Mouse (Mus musculus) MEL (cell line): ENCODE measurements around the gene Syne2. TPM values are rescaled to one million over a fixed set of nuclear protein-coding genes. Genes with fewer than 3 reads are reported as not detected.

Experiments
- DNase-seq: peaks from one replicate; pipeline ENCODE4 v3.0.0; 2011; ENCODE audit warnings: low read depth, low spot score
- H3K27ac ChIP-seq: 2 replicates; pipeline ENCODE4 v1.5.1; 2012; ENCODE audit warnings: low read depth, mild to moderate bottlenecking, control low read depth, low read length, moderate library complexity; ENCODE audit not compliant: control insufficient read depth
- H3K27me3 ChIP-seq, 2 experiments: fragments of 150-350 bp in 1 of 2; sonication (generic) in 1 of 2; 2 replicates each; pipeline ENCODE4 v1.6.1; 2012; ENCODE audit warnings: low read length in 2 of 2, mild to moderate bottlenecking in 2 of 2, improper control_type of control experiment in 1 of 2, moderate library complexity in 1 of 2; ENCODE audit not compliant: insufficient read depth in 2 of 2, control insufficient read depth in 1 of 2
- H3K36me3 ChIP-seq, 2 experiments: 2 replicates each; pipeline ENCODE4 v1.6.1; 2012 to 2014; ENCODE audit warnings: low read length in 2 of 2, improper control_type of control experiment in 1 of 2, inconsistent platforms in 1 of 2, mild to moderate bottlenecking in 1 of 2; ENCODE audit not compliant: insufficient read depth in 2 of 2, control insufficient read depth in 1 of 2
- H3K4me1 ChIP-seq, 2 experiments: fragments of 150-350 bp in 1 of 2; sonication (generic) in 1 of 2; 2 replicates each; pipeline ENCODE4 v1.6.1; 2012; ENCODE audit warnings: low read length in 2 of 2, improper control_type of control experiment in 1 of 2, mild to moderate bottlenecking in 1 of 2; ENCODE audit not compliant: insufficient read depth in 2 of 2, control insufficient read depth in 1 of 2
- H3K4me3 ChIP-seq, 2 experiments: fragments of 150-350 bp in 1 of 2; sonication (generic) in 1 of 2; 2 replicates each; pipeline ENCODE4 v1.5.1; 2012; ENCODE audit warnings: low read depth in 2 of 2, low read length in 2 of 2, mild to moderate bottlenecking in 2 of 2, moderate library complexity in 2 of 2, control low read depth in 1 of 2, improper control_type of control experiment in 1 of 2; ENCODE audit not compliant: control insufficient read depth in 1 of 2, insufficient read depth in 1 of 2
- H3K79me2 ChIP-seq: 2 replicates; pipeline ENCODE4 v1.6.1; 2012; ENCODE audit warnings: mild to moderate bottlenecking, low read length, moderate library complexity; ENCODE audit not compliant: control insufficient read depth, poor library complexity, insufficient read depth
- H3K9ac ChIP-seq: 2 replicates; pipeline ENCODE4 v1.6.1; 2012; ENCODE audit warnings: low read depth, mild to moderate bottlenecking, control low read depth, low read length, moderate library complexity; ENCODE audit not compliant: control insufficient read depth, poor library complexity, severe bottlenecking
- H3K9me3 ChIP-seq: fragments of 150-350 bp; sonication (generic); replicated peaks from 2 replicates; pipeline ENCODE4 v1.6.1; 2012; ENCODE audit warnings: mild to moderate bottlenecking, low read length, improper control_type of control experiment, moderate library complexity; ENCODE audit not compliant: insufficient read depth
- BHLHE40 ChIP-seq: IDR thresholded peaks from 2 replicates; pipeline ENCODE4 v1.6.1; 2012; ENCODE audit warnings: low read depth, mild to moderate bottlenecking, inconsistent platforms, low read length, improper control_type of control experiment, borderline replicate concordance
- CHD1 ChIP-seq: IDR thresholded peaks from 2 replicates; pipeline ENCODE4 v1.6.1; 2012; ENCODE audit warnings: low read depth, mild to moderate bottlenecking, inconsistent platforms, low read length, improper control_type of control experiment
- CHD2 ChIP-seq: IDR thresholded peaks from 2 replicates; pipeline ENCODE4 v1.6.1; 2011; ENCODE audit warnings: low read length, improper control_type of control experiment
- CTCF ChIP-seq, 3 experiments: IDR thresholded peaks in 2 of 3; conservative IDR thresholded peaks in 1 of 3; 2 replicates each; pipeline ENCODE4 v1.5.1; 2011 to 2012; ENCODE audit warnings: low read length in 3 of 3, low read depth in 2 of 3, mild to moderate bottlenecking in 2 of 3, improper control_type of control experiment in 1 of 3, inconsistent platforms in 1 of 3, mixed read lengths in 1 of 3, moderate library complexity in 1 of 3; ENCODE audit not compliant: control insufficient read depth in 1 of 3, insufficient read depth in 1 of 3, poor library complexity in 1 of 3, severe bottlenecking in 1 of 3
- ELF1 ChIP-seq: IDR thresholded peaks from 2 replicates; pipeline ENCODE4 v1.6.1; 2014; ENCODE audit warnings: low read depth, mild to moderate bottlenecking, inconsistent platforms, low read length, improper control_type of control experiment, moderate library complexity
- EP300 ChIP-seq, 2 experiments: IDR thresholded peaks; 2 replicates each; pipeline ENCODE4 v1.6.1; 2011; ENCODE audit warnings: improper control_type of control experiment in 2 of 2, low read length in 2 of 2, low read depth in 1 of 2, mild to moderate bottlenecking in 1 of 2
- ETS1 ChIP-seq: IDR thresholded peaks from 2 replicates; pipeline ENCODE4 v1.6.1; 2012; ENCODE audit warnings: low read depth, mild to moderate bottlenecking, inconsistent platforms, low read length, improper control_type of control experiment, moderate library complexity
- GABPA ChIP-seq: IDR thresholded peaks from 2 replicates; pipeline ENCODE4 v1.6.1; 2012; ENCODE audit warnings: low read depth, mild to moderate bottlenecking, inconsistent platforms, low read length, improper control_type of control experiment, moderate library complexity
- GATA1 ChIP-seq: IDR thresholded peaks from 2 replicates; pipeline ENCODE4 v1.6.1; 2011; ENCODE audit warnings: low read depth, low read length, improper control_type of control experiment
- HCFC1 ChIP-seq: IDR thresholded peaks from 2 replicates; pipeline ENCODE4 v1.6.1; 2012; ENCODE audit warnings: low read depth, mild to moderate bottlenecking, inconsistent platforms, low read length, improper control_type of control experiment, moderate library complexity
- JUND ChIP-seq: IDR thresholded peaks from 2 replicates; pipeline ENCODE4 v1.6.1; 2011; ENCODE audit warnings: low read depth, mild to moderate bottlenecking, improper control_type of control experiment, low read length
- KAT2A ChIP-seq: conservative IDR thresholded peaks from 2 replicates; pipeline ENCODE4 v1.6.1; 2012; ENCODE audit warnings: low read depth, low read length, improper control_type of control experiment, inconsistent platforms
- MAFK ChIP-seq: IDR thresholded peaks from 2 replicates; pipeline ENCODE4 v1.6.1; 2011; ENCODE audit warnings: low read depth, mild to moderate bottlenecking, low read length, improper control_type of control experiment, borderline replicate concordance
- MAX ChIP-seq: IDR thresholded peaks from 2 replicates; pipeline ENCODE4 v1.6.1; 2011; ENCODE audit warnings: low read length, improper control_type of control experiment
- MAZ ChIP-seq: IDR thresholded peaks from 2 replicates; pipeline ENCODE4 v1.6.1; 2012; ENCODE audit warnings: low read depth, mild to moderate bottlenecking, inconsistent platforms, low read length, improper control_type of control experiment
- MEF2A ChIP-seq: IDR thresholded peaks from 2 replicates; pipeline ENCODE4 v1.6.1; 2014; ENCODE audit warnings: low read depth, mild to moderate bottlenecking, inconsistent platforms, low read length, improper control_type of control experiment; ENCODE audit not compliant: poor library complexity, insufficient replicate concordance, severe bottlenecking; ENCODE audit errors: extremely low read depth
- MYB ChIP-seq: IDR thresholded peaks from 2 replicates; pipeline ENCODE4 v1.6.1; 2011; ENCODE audit warnings: mild to moderate bottlenecking, low read depth, low read length, improper control_type of control experiment
- MYC ChIP-seq: IDR thresholded peaks from 2 replicates; pipeline ENCODE4 v1.6.1; 2011; ENCODE audit warnings: low read depth, mild to moderate bottlenecking, low read length, improper control_type of control experiment, moderate library complexity
- NRF1 ChIP-seq: IDR thresholded peaks from 2 replicates; pipeline ENCODE4 v1.6.1; 2014; ENCODE audit warnings: low read depth, mild to moderate bottlenecking, inconsistent platforms, low read length, improper control_type of control experiment, moderate library complexity; ENCODE audit not compliant: poor library complexity, insufficient read depth, severe bottlenecking
- POLR2A ChIP-seq, 2 experiments: IDR thresholded peaks; 2 replicates each; pipeline ENCODE4 v1.6.1; 2011 to 2012; ENCODE audit warnings: low read length in 2 of 2, mild to moderate bottlenecking in 2 of 2, control low read depth in 1 of 2, improper control_type of control experiment in 1 of 2, low read depth in 1 of 2, moderate library complexity in 1 of 2; ENCODE audit not compliant: control insufficient read depth in 1 of 2, insufficient read depth in 1 of 2, poor library complexity in 1 of 2
- POLR2AphosphoS2 ChIP-seq: IDR thresholded peaks from 2 replicates; pipeline ENCODE4 v1.6.1; 2011; ENCODE audit warnings: low read length, improper control_type of control experiment
- RAD21 ChIP-seq: IDR thresholded peaks from 2 replicates; pipeline ENCODE4 v1.6.1; 2011; ENCODE audit warnings: mild to moderate bottlenecking, low read depth, low read length, improper control_type of control experiment
- SMC3 ChIP-seq: IDR thresholded peaks from 2 replicates; pipeline ENCODE4 v1.6.1; 2011; ENCODE audit warnings: low read depth, low read length, improper control_type of control experiment
- TCF12 ChIP-seq: IDR thresholded peaks from 2 replicates; pipeline ENCODE4 v1.6.1; 2014; ENCODE audit warnings: low read depth, mild to moderate bottlenecking, inconsistent platforms, low read length, improper control_type of control experiment, moderate library complexity
- UBTF ChIP-seq: IDR thresholded peaks from 2 replicates; pipeline ENCODE4 v1.6.1; 2012; ENCODE audit warnings: low read depth, mild to moderate bottlenecking, inconsistent platforms, low read length, improper control_type of control experiment, moderate library complexity, borderline replicate concordance; ENCODE audit not compliant: insufficient read depth
- ZC3H11A ChIP-seq: IDR thresholded peaks from 2 replicates; pipeline ENCODE4 v1.6.1; 2012; ENCODE audit warnings: low read depth, mild to moderate bottlenecking, inconsistent platforms, low read length, improper control_type of control experiment
- polyA plus RNA-seq, 2 experiments: library from polyadenylated mRNA; stranded (reverse) in 1 of 2; unstranded in 1 of 2; fragments of >175 nt in 1 of 2; fragments of >200 nt in 1 of 2; gene quantifications; 2 replicates each; pipeline versions ENCODE4 v1.2.1 to v1.2.4; 2012; ENCODE audit warnings: low replicate concordance in 2 of 2, low read depth in 1 of 2; ENCODE audit not compliant: insufficient read length in 2 of 2, insufficient read depth in 1 of 2, missing spikeins in 1 of 2
- total RNA-seq: library from RNA; depleted of rRNA; stranded (reverse); fragments of 300-350 nt; gene quantifications from 2 replicates; pipeline ENCODE4 v1.2.3, GENCODE M21; 2012

The Syne2 gene
- total and polyA plus RNA-seq, 3 experiments: 0.06 to 0.15 TPM; not detected in 1

GRCm38 (mm10) chr12:75888721-75889120 is 70.8 kb downstream of the Syne2 start:
- no peak for DNase-seq
- TF ChIP-seq GABPA (no peak), HCFC1 (no peak), GATA1 (no peak), UBTF (no peak), MEF2A (no peak), RAD21 (no peak), CHD1 (no peak)

GRCm38 (mm10) chr12:75891206-75891605 is 73.3 kb downstream of the Syne2 start:
- no peak overlapping the region for H3K9ac ChIP-seq

More at GRCm38 (mm10) chr12:75888721-75889120, 70.8 kb downstream of the Syne2 start:
- no peaks in the 10 kb centered on the region for H3K79me2 ChIP-seq
- H3K4me1 ChIP-seq: no peaks in the 10 kb centered on the region; a peak in 1 of 4 replicates
- no peak overlapping the region for H3K27ac ChIP-seq
- no peak overlapping the region for H3K4me3 ChIP-seq
- no peaks in the 10 kb centered on the region for H3K36me3 ChIP-seq
- H3K9ac ChIP-seq: no peak overlapping the region
- peaks cover 13% of the 10 kb centered on the region in 2 experiments for H3K27me3 ChIP-seq
- no peaks in the 10 kb centered on the region for H3K9me3 ChIP-seq

GRCm38 (mm10) chr12:75893392-75893791 is 75.5 kb downstream of the Syne2 start:
- peak; percentile 62 for DNase-seq
- no peak overlapping the region for H3K9ac ChIP-seq
- no peaks in the 10 kb centered on the region; a peak in 1 of 4 replicates for H3K4me1 ChIP-seq
- no peak overlapping the region for H3K4me3 ChIP-seq
- H3K79me2 ChIP-seq: no peaks in the 10 kb centered on the region
- H3K27me3 ChIP-seq: peaks cover 2 to 4% of the 10 kb centered on the region in 2 experiments; a peak in 3 of 4 replicates
- no peaks in the 10 kb centered on the region for H3K36me3 ChIP-seq
- H3K27ac ChIP-seq: no peak overlapping the region
- H3K9me3 ChIP-seq: no peaks in the 10 kb centered on the region
- TF ChIP-seq MYC (peak; percentile 80), MAFK (no peak), GATA1 (no peak), BHLHE40 (no peak), EP300 (IDR thresholded peaks at IDR 0.05; ENCODE audit: low read depth in 1 of 2, low read length in 2 of 2) (no peak), POLR2AphosphoS2 (no peak), RAD21 (peak; percentile 63), ZC3H11A (peak; percentile 54), ETS1 (no peak), KAT2A (no peak), SMC3 (peak; percentile 79), POLR2A (IDR thresholded peaks at IDR 0.05; ENCODE audit: control insufficient read depth in 1 of 2, insufficient read depth in 1 of 2, low read depth in 1 of 2, low read length in 2 of 2, poor library complexity in 1 of 2) (no peak), JUND (no peak), NRF1 (no peak), ELF1 (no peak), CTCF (IDR thresholded peaks at IDR 0.05 in 2 of 3, conservative IDR thresholded peaks at IDR 0.05 in 1 of 3; ENCODE audit: control insufficient read depth in 1 of 3, insufficient read depth in 1 of 3, low read depth in 2 of 3, low read length in 3 of 3, poor library complexity in 1 of 3, severe bottlenecking in 1 of 3) (peak; percentile 29 to 74 (median 30); a peak in 4 of 6 replicates), CHD2 (no peak), MAZ (no peak), MYB (no peak), HCFC1 (no peak), MEF2A (no peak), MAX (no peak), CHD1 (no peak)

More at GRCm38 (mm10) chr12:75891206-75891605, 73.3 kb downstream of the Syne2 start:
- TF ChIP-seq TCF12 (no peak), ZC3H11A (no peak)
- Histone ChIP-seq H3K4me3 (no peak overlapping the region), H3K27ac (no peak overlapping the region), H3K27me3 (peaks cover 4 to 8% of the 10 kb centered on the region in 2 experiments), H3K4me1 (no peaks in the 10 kb centered on the region; a peak in 1 of 4 replicates), H3K9me3 (no peaks in the 10 kb centered on the region), H3K79me2 (no peaks in the 10 kb centered on the region), H3K36me3 (no peaks in the 10 kb centered on the region)
- no peak for DNase-seq
